Mouse (Mus musculus): ENCODE data around the gene Rph3al. TPM values are rescaled to one million over a fixed set of nuclear protein-coding genes. Genes with fewer than 3 reads are reported as not detected.

Gene Rph3al
- polyA plus RNA-seq, 1 experiment from 2014 or later = not detected

- WGBS (ENCODE audit: missing documents) = 66% methylated on average over 5 of the region's 5 CpGs
- Histone ChIP-seq H3K4me3 (ENCODE audit: inconsistent target) (no peak overlapping the region), H3K36me3 (ENCODE audit: inconsistent target) (no peaks in the 10 kb centered on the region), H3K79me2 (ENCODE audit: inconsistent target) (no peaks in the 10 kb centered on the region), H3K27ac (no peak overlapping the region)
Measured at GRCm38 (mm10) chr11:75807486-75807885, 130.7 kb downstream of the Rph3al start.

GRCm38 (mm10) chr11:75801771-75802550 is 136.3 kb downstream of the Rph3al start:
- no peak overlapping the region for H3K27ac ChIP-seq
- H3K79me2 ChIP-seq (ENCODE audit: inconsistent target) = no peaks in the 10 kb centered on the region
- 92% methylated on average over 7 of the region's 7 CpGs for WGBS (ENCODE audit: missing documents)
- H3K4me3 ChIP-seq (ENCODE audit: inconsistent target) = no peak overlapping the region
- no peaks in the 10 kb centered on the region for H3K36me3 ChIP-seq (ENCODE audit: inconsistent target)

DNA sequence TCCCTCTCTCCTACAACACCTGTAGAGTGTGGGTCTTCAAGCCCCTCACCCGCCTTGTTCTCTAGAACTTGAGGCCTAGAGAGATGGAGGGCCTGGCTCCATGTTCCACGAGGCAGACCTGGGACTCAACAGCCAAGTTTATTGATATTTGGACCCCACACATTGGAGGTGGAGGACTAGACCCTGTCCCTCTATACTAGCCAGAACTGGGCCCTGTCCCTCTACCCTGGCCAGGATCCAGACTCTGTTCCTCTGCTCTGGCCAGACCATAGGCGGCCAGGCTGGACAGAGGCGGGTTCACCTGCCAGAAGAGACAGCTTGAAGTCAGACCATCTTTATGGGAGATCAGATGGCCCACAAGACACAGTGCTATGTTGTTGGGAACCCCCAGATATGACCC is 136.9 kb downstream of the Rph3al start:
- H3K4me3 ChIP-seq (ENCODE audit: inconsistent target) = no peak overlapping the region
- H3K27ac ChIP-seq = no peak overlapping the region
- WGBS (ENCODE audit: missing documents) = 88% methylated on average over 4 of the region's 4 CpGs
- H3K79me2 ChIP-seq (ENCODE audit: inconsistent target) = no peaks in the 10 kb centered on the region
- H3K36me3 ChIP-seq (ENCODE audit: inconsistent target) = no peaks in the 10 kb centered on the region

- Histone ChIP-seq H3K79me2 (ENCODE audit: inconsistent target) (no peaks in the 10 kb centered on the region), H3K4me3 (ENCODE audit: inconsistent target) (no peak overlapping the region), H3K27ac (no peak overlapping the region), H3K36me3 (ENCODE audit: inconsistent target) (no peaks in the 10 kb centered on the region)
- 83% methylated on average over 13 of the region's 13 CpGs for WGBS (ENCODE audit: missing documents)
Measured at GRCm38 (mm10) chr11:75796536-75797246, 141.5 kb downstream of the Rph3al start.

DNA sequence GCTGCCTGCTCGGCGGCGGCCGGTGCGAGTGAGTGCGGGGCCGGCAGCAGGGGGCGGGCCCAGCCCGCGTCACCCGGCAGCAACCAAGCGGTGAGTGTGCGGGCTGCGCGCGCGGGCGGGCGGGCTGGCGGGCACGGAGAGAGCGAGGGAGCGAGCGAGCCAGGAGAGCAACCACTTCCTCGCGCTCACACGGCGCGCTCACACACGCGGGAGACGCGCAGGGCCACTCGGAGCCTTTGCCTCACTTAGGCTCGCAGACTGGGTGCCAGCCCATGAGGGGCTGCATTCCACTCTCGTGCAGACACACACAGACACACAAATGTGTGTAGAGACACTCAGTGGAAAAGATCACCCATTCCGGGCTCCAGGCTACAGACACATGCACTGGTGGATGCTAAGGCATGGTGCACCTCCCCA is 142.2 kb downstream of the Rph3al start, which contains the start of gene Doc2b:
Gene Doc2b (minus strand): TSS at position 21 of the 417 bp plus-strand sequence.
- H3K4me3 ChIP-seq (ENCODE audit: inconsistent target) = no peak within 1 kb of the TSS
- 7% methylated on average over 36 of the region's 37 CpGs for WGBS (ENCODE audit: missing documents)
- H3K36me3 ChIP-seq (ENCODE audit: inconsistent target) = no peaks in the 10 kb centered on the region
- no peak within 1 kb of the TSS for H3K27ac ChIP-seq
- H3K79me2 ChIP-seq (ENCODE audit: inconsistent target) = no peaks in the 10 kb centered on the region

- no peak overlapping the region for H3K27ac ChIP-seq
- no peak overlapping the region for H3K4me3 ChIP-seq (ENCODE audit: inconsistent target)
Measured at GRCm38 (mm10) chr11:75795321-75795636, 142.9 kb downstream of the Rph3al start.

DNA sequence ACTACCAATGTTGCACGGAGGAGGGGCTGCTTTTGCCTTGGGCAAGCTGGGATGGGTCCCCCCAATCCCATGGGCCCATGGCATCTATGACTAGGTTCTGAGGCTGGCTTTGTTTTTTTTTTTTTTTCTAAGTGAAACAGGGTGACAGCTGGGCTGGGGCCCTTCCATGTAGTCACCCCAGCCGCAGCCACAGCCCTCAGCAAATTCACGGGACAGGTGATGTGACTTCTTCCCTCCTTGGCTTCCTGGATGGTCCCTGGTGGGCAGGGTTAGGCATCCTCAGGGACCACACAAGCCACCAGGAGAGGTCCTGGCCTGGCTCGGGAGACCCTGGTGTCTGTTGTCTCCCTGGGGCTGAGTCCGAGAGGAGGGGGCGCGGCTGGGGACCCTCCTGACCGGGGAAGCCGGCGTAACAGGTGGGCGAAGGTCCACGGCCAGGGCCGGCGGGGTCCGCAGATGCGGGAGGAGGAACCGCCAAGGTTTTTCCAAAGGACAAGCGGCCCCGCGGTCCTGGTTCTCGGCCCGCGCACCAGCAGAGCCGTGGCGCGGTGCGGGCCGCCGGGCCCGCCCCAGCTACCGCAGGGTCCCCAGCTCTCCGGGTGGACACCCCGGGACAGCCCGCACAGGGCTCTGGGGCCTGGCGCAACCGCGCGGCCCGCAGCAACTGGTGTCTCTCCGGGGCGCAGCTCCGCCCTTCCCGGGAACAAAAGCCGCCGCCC is 143.5 kb downstream of the Rph3al start:
- no peaks in the 10 kb centered on the region for H3K36me3 ChIP-seq (ENCODE audit: inconsistent target)
- 29% methylated on average over 41 of the region's 45 CpGs for WGBS (ENCODE audit: missing documents)
- H3K27ac ChIP-seq = no peak overlapping the region
- no peak overlapping the region for H3K4me3 ChIP-seq (ENCODE audit: inconsistent target)
- H3K79me2 ChIP-seq (ENCODE audit: inconsistent target) = no peaks in the 10 kb centered on the region

More at GRCm38 (mm10) chr11:75795321-75795636, 142.9 kb downstream of the Rph3al start:
- Histone ChIP-seq H3K36me3 (ENCODE audit: inconsistent target) (no peaks in the 10 kb centered on the region), H3K79me2 (ENCODE audit: inconsistent target) (no peaks in the 10 kb centered on the region)
- 5% methylated on average over 39 of the region's 42 CpGs for WGBS (ENCODE audit: missing documents)

GRCm38 (mm10) chr11:75793351-75793750 is 144.9 kb downstream of the Rph3al start:
- WGBS (ENCODE audit: missing documents) = 88% methylated on average over 5 of the region's 5 CpGs
- no peaks in the 10 kb centered on the region for H3K36me3 ChIP-seq (ENCODE audit: inconsistent target)
- H3K4me3 ChIP-seq (ENCODE audit: inconsistent target) = no peak overlapping the region
- no peak overlapping the region for H3K27ac ChIP-seq
- no peaks in the 10 kb centered on the region for H3K79me2 ChIP-seq (ENCODE audit: inconsistent target)

GRCm38 (mm10) chr11:75792535-75792934 is 145.7 kb downstream of the Rph3al start:
- Histone ChIP-seq H3K36me3 (ENCODE audit: inconsistent target) (no peaks in the 10 kb centered on the region), H3K79me2 (ENCODE audit: inconsistent target) (no peaks in the 10 kb centered on the region), H3K4me3 (ENCODE audit: inconsistent target) (no peak overlapping the region), H3K27ac (no peak overlapping the region)
- 81% methylated on average over 5 of the region's 5 CpGs for WGBS (ENCODE audit: missing documents)

DNA sequence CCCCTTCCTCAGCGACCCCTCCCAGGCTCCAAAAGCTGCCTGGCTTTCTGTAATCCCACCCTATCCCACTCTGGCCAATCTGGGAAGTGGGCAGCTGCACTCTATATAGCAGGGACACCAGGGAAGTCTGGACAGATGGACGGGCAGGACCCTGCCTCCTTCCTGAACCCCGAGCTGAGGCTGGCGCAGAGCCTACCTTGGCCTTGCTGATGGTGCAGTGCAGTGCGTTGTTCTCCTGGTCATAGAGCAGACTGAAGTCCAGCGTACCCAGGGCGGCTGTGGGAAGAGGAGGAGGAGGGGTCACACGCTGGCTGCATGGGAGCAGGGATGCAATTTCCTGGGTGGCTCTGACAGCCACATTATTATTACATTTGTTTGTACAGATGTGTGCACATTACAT is 152.3 kb downstream of the Rph3al start:
- Histone ChIP-seq H3K4me3 (ENCODE audit: inconsistent target) (no peak overlapping the region), H3K36me3 (ENCODE audit: inconsistent target) (no peaks in the 10 kb centered on the region), H3K27ac (no peak overlapping the region), H3K79me2 (ENCODE audit: inconsistent target) (no peaks in the 10 kb centered on the region)
- WGBS (ENCODE audit: missing documents) = 86% methylated on average over 5 of the region's 8 CpGs

- Histone ChIP-seq H3K36me3 (ENCODE audit: inconsistent target) (no peaks in the 10 kb centered on the region), H3K79me2 (ENCODE audit: inconsistent target) (no peaks in the 10 kb centered on the region), H3K27ac (no peak overlapping the region), H3K4me3 (ENCODE audit: inconsistent target) (no peak overlapping the region)
- WGBS (ENCODE audit: missing documents) = 98% methylated on average over 4 of the region's 5 CpGs
Measured at GRCm38 (mm10) chr11:75783799-75784198, 154.4 kb downstream of the Rph3al start.

DNA sequence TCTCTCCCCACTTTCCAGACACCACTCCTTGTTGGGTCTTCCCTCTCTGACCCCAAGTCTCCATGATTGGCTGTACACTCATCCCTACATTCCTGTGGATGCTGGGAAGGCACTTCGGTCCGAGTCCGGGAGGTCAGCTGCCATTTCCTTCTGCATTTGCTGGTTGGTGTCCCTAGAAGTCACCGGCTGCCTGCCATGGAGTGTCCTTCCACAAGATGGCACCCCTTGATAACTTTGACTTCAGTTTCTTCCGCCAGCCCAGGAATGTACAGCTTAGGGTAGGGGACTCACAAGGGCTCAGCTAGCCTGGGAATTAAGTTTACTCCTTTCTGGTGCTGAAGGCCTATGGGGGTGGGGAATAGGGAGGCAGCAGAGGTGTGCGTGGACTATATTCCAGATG is 156.3 kb downstream of the Rph3al start:
- Histone ChIP-seq H3K36me3 (ENCODE audit: inconsistent target) (no peaks in the 10 kb centered on the region), H3K4me3 (ENCODE audit: inconsistent target) (no peak overlapping the region), H3K79me2 (ENCODE audit: inconsistent target) (no peaks in the 10 kb centered on the region), H3K27ac (no peak overlapping the region)
- 18% methylated on average over 6 of the region's 6 CpGs for WGBS (ENCODE audit: missing documents)
